Mouse (Mus musculus) gastrocnemius, postnatal 36 days (tissue): ENCODE measurements at regions not wholly inside any gene's neighbourhood (a gene's known extent, or its start where the extent isn't known, plus 50 kb on each side); places are given as distances from the start of the nearest gene placed in this dataset.

Experiments used
- DNase-seq, 2 experiments: peaks; one replicate each; pipeline ENCODE4 v3.0.0; 2022
- intact Hi-C: fragments of 180-260 bp; cut with DNase I; formaldehyde crosslinking; loops from one replicate; pipeline ENCODE4 v1.15.1; 2025

- DNase-seq, result peak; percentile 20 to 59
- intact Hi-C loops, result no loop called here
These were observed 405.1 kb upstream of the Tbx3 start for GRCm38 (mm10) chr5:119265149-119265890.

DNA sequence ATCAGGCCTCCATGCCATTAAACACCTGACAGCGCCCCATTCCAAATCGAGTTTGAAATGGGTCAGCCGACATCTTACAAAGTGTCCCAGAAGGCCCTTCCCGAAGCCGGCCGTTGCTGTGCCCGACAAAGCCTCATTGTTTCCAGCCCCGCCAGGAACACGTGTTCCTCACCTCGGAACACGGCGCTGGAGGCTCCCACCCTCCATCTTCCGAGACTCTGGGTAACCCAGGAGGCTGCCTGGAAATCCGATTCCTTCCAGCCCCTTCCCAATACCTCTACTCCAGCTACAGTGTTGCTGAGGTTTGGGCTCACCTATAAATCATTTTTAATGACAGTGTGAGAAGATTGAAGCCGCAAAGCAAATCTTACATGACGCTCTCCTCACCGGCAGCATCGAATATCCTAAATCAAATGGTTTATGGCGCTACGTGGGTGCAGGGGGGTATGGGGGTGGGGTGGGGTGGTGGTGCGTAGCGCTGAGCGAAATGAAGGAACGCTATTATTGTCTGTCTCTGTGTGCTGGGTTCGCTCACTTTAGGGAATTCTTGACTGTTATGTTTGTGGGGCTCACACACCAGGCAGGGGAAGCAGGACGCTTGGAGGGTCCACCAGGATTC is 399.1 kb upstream of the Tbx3 start:
- no peak for DNase-seq
- intact Hi-C loops, result no loop called here

DNA sequence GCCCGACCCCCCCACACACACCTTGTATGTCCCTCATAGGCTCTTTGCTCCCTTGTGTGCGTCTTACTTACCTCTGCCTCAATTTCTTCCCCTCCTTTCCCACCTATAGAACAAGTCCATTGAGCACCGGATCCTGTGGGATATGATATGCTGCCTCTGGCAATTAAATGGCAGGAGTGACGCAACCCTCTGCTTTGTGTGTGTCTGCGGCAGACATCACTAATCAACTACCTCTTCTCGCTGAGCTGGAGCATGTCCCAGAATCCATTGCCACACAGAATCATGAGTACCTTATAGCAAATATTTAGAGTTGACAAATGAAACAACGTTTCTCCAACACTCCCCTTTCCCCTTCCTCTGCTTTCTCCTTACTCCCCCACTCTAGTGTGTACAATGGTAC is 397.3 kb upstream of the Tbx3 start:
- no peak for DNase-seq
- intact Hi-C loops, result no loop called here

DNA sequence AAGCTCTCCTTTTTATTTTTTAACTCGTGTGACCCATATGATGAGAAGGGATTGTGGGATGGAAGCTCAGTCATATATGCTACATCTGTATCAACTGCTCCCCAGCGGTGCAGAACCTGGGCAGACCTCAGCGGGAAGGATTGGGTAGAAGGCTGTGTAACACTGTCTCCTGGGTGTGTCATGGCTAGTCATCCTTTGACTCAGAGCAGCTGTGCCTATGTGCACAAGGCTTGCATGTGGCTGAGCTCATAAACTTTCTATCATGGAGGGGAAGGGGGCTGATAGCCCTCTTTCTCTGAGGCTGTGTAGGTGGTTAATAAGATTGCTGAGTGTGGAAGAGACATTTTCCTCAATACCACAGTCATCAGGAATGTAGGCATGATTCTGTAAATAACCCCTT is 396.9 kb upstream of the Tbx3 start:
- DNase-seq, result no peak
- intact Hi-C loops, result no loop called here

GRCm38 (mm10) chr5:119274817-119275494 is 395.5 kb upstream of the Tbx3 start:
- intact Hi-C loops, result no loop called here
- DNase-seq, result no peak

DNA sequence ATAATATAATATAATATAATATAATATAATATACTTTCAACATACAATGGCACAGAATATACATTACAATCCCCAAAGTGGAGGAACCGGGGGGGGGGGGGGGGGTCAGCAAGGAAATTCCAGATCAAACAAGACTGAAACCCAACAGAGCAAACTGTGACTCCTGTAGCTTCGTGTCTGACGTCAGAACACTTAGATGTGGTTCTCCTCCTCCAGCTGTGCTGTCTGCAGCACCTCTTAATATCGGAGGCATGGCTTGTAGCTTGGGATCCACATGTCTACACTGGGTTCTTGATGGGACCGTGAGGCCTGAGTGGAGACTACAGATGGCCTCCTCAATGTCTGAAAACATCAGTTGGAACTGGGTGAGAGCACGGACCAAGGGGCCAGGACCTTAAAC is 390.3 kb upstream of the Tbx3 start:
- no peak for DNase-seq
- intact Hi-C loops, result no loop called here

GRCm38 (mm10) chr5:119289808-119290207 is 380.7 kb upstream of the Tbx3 start:
- DNase-seq, result no peak
- intact Hi-C loops, result no loop called here

DNA sequence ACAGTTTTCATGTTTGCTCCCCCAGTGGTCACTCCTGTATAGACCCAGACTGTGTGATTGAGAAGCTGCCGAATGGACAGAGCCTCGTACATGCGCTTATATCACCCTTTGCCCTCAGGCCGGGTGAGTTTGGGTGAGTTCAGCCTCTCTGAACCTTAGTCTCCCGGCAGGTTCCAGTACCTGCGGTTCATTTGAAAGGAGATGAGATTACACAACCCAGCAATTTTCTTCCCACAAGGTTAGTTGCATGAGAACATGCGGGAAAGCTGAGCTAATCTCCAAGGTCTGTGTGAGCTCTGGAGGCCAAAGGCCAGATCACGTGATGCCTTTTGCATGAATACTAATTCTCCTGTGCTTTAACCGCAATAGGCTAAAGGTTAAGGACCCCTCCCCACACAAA is 378.1 kb upstream of the Tbx3 start:
- DNase-seq, result no peak
- intact Hi-C loops, result no loop called here

DNA sequence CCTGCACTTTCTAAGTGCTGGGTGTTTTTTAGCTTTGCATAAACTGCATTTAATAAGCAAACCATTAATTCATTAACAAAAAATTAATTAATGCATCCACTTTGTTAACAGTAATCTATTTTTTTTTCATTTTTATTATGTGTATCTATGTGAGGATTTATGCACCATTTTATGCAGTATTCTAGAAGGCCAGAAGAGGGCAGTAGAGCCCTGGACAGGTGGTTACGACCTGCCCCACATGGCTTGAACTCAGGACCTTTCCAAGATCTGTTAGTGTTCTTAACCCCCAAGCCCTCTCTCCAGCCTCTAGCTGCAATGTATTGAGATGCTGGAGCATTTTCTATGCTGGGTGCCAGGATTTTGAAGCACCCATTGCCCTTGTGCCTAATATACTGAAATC is 377.6 kb upstream of the Tbx3 start:
- no peak for DNase-seq
- intact Hi-C loops, result no loop called here

DNA sequence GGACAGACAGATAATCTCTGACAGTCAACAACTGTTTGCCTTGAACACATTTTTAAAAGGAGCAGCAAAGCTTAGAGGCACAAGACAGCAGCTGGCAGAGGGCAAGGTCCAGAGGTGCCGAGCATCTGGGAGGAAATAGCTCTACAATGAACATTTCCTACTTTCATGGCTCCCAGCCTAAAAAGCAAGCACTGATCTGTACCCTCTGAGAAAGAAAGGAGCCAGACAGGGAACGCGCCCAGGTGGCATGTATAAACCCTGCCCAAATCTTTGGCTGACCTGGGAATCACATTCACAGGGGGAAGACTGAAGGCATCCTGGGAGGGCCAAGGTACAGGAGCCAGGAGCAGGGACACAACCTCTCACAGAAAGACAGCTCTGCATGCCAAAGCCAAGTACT is 371.2 kb upstream of the Tbx3 start:
- DNase-seq, result no peak
- intact Hi-C loops, result no loop called here

DNA sequence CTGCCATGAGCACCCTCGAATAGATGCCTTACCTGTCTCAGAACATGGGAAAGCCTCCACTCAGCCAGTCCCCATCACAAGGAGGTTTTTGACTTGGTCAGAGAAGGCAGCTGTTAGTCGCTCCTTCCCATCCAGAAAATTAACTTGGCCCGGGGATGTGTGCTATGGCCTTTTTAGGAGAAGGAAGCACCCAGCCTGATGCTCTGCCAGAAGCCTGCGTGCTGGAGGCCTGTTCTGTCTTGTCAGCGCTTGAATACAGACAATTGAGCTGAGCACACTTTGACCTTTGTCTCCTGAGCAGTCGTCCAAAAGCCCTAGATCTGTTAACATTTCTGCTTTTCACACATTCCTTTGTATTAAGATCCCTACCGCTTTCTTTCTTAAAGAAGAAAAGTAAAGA is 370.4 kb upstream of the Tbx3 start:
- intact Hi-C loops, result no loop called here
- no peak for DNase-seq

DNA sequence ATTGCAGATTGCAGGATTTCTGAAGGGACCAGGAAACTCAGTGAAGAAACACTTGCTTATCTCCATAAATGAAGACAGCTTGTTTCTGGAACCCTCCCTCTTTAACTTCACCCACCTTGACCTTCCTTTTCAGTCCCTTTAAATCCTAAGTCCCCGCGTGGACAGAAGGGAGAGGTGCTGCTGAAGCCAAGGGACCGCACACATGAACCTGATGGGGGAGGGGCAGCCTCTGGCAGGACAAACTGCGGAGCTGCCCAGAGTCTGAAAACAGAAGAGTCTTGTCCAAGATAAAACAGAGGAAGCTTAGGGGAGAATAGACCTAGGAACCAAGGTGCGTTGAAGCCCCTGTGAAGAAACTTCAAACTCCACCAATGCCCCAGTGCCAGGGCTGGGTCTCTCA is 368.9 kb upstream of the Tbx3 start:
- intact Hi-C loops, result no loop called here
- no peak for DNase-seq

GRCm38 (mm10) chr5:119304721-119305120 is 365.7 kb upstream of the Tbx3 start:
- no peak for DNase-seq
- intact Hi-C loops, result no loop called here

- intact Hi-C loops, result no loop called here
- no peak for DNase-seq
These were observed 362.7 kb upstream of the Tbx3 start for GRCm38 (mm10) chr5:119307768-119308167.

GRCm38 (mm10) chr5:119310178-119310930 is 360.1 kb upstream of the Tbx3 start:
- no peak for DNase-seq
- intact Hi-C loops, result loop anchor here (5.0 kb wide), 1 partner anchor 63 kb away; no protein-coding TSS in a partner anchor

GRCm38 (mm10) chr5:119312808-119313207 is 357.7 kb upstream of the Tbx3 start:
- intact Hi-C loops, result loop anchor here (5.0 kb wide), 1 partner anchor 66 kb away; no protein-coding TSS in a partner anchor
- DNase-seq, result no peak

GRCm38 (mm10) chr5:119315149-119315548 is 355.3 kb upstream of the Tbx3 start:
- intact Hi-C loops, result no loop called here
- no peak for DNase-seq

DNA sequence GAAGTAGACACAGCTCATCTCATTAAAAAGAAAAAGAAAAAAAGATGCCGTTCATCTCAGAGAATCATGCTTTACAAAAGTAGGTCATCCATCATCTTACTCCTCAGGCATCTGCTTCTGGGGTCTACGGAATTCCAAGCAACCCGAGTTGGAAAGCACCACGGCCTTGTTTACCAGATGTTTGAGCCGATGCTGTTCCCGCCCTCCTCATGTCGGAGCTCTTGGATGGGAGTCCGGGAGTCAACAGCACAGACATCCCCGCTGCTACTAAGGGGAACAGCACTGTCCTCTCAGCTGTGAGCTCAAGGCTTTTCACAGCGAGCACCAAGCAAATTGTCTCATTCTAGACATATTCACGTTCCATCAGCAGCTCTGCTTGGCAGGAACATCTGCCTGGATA is 352.9 kb upstream of the Tbx3 start:
- DNase-seq, result no peak
- intact Hi-C loops, result no loop called here

DNA sequence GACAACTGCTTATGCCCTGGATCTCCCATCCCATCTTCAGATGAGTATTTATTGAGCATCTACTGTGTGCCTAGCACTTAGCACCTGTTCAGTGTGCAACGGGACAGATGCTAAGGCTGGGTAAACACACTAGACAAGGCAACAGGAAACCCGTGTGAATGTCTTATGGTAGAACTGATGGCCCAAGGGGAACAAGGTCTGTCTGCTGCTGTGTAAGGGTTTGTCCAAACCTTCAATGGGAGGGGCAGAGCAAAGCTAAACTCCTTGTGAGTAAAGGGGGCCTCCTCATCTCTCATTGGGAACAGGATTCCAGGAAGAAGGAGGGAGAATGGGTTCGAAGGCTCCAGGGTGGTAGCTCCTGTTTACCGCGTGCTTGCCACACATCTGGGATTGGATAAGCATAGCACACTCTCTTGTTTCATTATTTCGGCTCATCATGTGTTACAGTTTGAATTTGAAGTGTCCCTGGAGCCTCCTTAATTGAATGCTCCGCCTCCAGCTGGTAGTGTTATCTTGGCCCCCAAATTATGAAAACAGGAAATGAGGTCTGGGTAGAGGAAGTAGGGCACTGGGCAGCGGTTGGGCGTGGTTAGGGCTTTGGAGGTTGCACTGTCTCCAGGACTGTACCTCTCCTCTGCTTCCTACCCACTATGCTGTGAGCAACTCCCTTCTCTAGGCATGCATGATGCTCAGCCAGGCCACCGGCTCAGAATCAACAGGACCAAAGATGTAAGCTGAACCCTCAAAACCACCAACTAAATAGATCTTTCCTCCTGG is 348.9 kb upstream of the Tbx3 start:
- no peak for DNase-seq
- intact Hi-C loops, result no loop called here

DNA sequence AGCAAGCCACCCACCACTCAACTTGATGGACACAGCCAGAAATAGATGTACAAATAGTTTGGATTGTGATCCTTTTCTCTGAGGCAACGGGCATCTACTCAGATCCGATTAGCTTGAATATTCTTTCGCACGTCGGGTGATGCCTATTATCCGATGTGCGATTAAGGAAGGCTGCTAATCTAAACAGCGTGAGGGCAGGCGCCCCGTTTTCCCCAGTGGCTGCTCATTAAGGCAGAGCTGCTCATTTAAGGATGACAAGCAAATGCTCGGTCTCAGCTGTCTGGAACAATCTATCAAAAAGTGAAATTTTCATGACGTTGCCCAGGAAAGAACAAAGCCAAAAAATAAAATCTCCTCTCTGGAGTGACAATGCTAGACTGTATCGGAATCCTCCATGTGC is 348.1 kb upstream of the Tbx3 start:
- DNase-seq, result no peak
- intact Hi-C loops, result no loop called here
